Mouse (Mus musculus): Measurements from ENCODE around the gene Zfp526. TPM values are rescaled to one million over a fixed set of nuclear protein-coding genes. Genes with fewer than 3 reads are reported as not detected.

Zfp526 gene
- polyA plus RNA-seq, 2 experiments, result 2.1 to 4.9 TPM

DNA sequence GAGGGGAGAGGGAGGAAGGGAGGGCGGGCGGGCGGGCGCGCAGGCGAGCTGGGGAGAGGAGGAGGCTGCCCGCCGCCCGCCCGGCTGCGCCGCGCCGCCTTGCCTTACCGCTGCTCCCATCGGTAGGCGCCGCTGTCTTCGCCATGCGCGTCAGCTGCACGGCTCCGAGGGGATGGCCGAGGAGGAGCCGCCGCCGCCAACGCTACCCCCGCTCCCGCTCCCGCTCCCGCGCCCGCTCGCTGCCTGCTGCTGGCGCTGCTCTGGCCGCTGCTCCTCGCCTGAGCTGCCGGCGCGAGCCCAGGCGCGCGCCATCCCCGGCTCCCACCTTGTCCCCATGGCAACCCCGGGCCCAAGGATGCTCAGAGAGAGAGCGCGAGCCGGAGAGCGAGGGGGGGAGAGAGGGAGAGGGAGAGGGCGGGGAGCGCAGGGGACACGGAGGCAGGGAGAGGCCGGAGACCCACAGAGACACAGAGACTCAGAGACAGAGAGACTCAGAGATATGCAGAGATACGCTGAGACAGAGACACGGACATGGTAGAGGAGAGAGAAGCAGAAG lies 41.5 kb upstream of the Zfp526 start, which contains the start of gene Pou2f2:
Gene Pou2f2 (minus strand): TSS at position 121 of the 556 bp plus-strand sequence.
- Histone ChIP-seq H3K36me3 (replicated peaks; ENCODE audit: control insufficient read depth, insufficient read depth, low read depth) (no peaks in the 10 kb centered on the region), H3K27me3 (ENCODE audit: control insufficient read depth, insufficient read depth, low read length) (peaks cover 78% of the 10 kb centered on the region), H3K27ac (no peak within 1 kb of the TSS), H3K4me1 (replicated peaks; ENCODE audit: control insufficient read depth in 2 of 2, insufficient read depth in 2 of 2, low read length in 1 of 2) (peaks cover 0 to 2% of the 10 kb centered on the region in 2 experiments; a peak in 2 of 4 replicates), H3K9ac (replicated peaks) (no peak within 1 kb of the TSS), H3K4me2 (ENCODE audit: low read depth) (peak within 1 kb of the TSS; percentile 45), H3K9me3 (ENCODE audit: control insufficient read depth, low read length) (no peaks in the 10 kb centered on the region), H3K4me3 (ENCODE audit: insufficient read depth in 1 of 2, low read depth in 2 of 2, low read length in 2 of 2) (peak within 1 kb of the TSS; percentile 8 to 33; a peak in 3 of 4 replicates)
- DNase-seq (ENCODE audit: low read depth in 3 of 3, low spot score in 3 of 3) (no peak), ATAC-seq (ENCODE audit: insufficient read depth) (0 out of 2 replicates have a peak, but pooled peaks have one; percentile 37)
- under 1% methylated on average over 45 of the region's 56 CpGs for WGBS (ENCODE audit: insufficient replicate concordance)
- no peak for TF ChIP-seq EP300 (IDR thresholded peaks at IDR 0.05; ENCODE audit: low read depth)
- TF ChIP-seq CTCF (IDR thresholded peaks at IDR 0.05; ENCODE audit: low read depth), result peak; percentile 31

GRCm38 (mm10) chr7:25180512-25180911 lies 40.7 kb upstream of the Zfp526 start:
- peaks cover 74% of the 10 kb centered on the region for H3K27me3 ChIP-seq (ENCODE audit: control insufficient read depth, insufficient read depth, low read length)
- TF ChIP-seq CTCF (IDR thresholded peaks at IDR 0.05; ENCODE audit: low read depth) (no peak), EP300 (IDR thresholded peaks at IDR 0.05; ENCODE audit: low read depth) (no peak)
- H3K27ac ChIP-seq, result no peak overlapping the region
- H3K4me3 ChIP-seq (ENCODE audit: insufficient read depth in 1 of 2, low read depth in 2 of 2, low read length in 2 of 2), result no peak overlapping the region
- no peak overlapping the region for H3K9ac ChIP-seq (replicated peaks)
- H3K4me2 ChIP-seq (ENCODE audit: low read depth), result no peak overlapping the region
- H3K36me3 ChIP-seq (replicated peaks; ENCODE audit: control insufficient read depth, insufficient read depth, low read depth), result no peaks in the 10 kb centered on the region
- WGBS (ENCODE audit: insufficient replicate concordance), result under 1% methylated on average over 6 of the region's 6 CpGs
- ATAC-seq (ENCODE audit: insufficient read depth), result no peak
- no peak for DNase-seq (ENCODE audit: low read depth in 3 of 3, low spot score in 3 of 3)
- H3K4me1 ChIP-seq (replicated peaks; ENCODE audit: control insufficient read depth in 2 of 2, insufficient read depth in 2 of 2, low read length in 1 of 2), result peaks cover 0 to 2% of the 10 kb centered on the region in 2 experiments; a peak in 2 of 4 replicates
- no peaks in the 10 kb centered on the region for H3K9me3 ChIP-seq (ENCODE audit: control insufficient read depth, low read length)

DNA sequence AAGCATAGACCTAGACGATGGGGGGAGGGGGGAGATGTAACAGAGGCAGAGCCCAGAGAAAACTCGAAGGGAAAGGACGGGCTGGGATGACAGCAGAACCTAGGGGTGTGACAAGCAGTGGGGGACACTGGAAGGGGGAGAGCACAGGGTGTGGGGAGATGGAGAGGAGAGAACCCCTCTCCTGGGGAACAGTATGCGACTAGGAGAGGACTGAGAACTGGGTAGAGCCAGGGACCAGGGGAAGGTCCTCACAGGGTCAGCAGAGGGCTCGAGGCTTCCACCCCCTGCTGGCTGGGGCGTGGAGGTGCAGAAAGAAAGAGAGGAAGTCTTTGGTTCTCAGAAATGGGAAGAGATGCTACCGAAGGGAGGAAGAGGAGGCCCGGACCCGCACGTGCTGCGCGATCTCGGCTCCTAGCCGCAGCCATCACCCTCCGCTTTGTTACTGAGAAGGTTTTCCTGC lies 39.9 kb upstream of the Zfp526 start:
- Histone ChIP-seq H3K9me3 (ENCODE audit: control insufficient read depth, low read length) (no peaks in the 10 kb centered on the region), H3K4me3 (ENCODE audit: insufficient read depth in 1 of 2, low read depth in 2 of 2, low read length in 2 of 2) (no peak overlapping the region), H3K27me3 (ENCODE audit: control insufficient read depth, insufficient read depth, low read length) (peaks cover 68% of the 10 kb centered on the region), H3K9ac (replicated peaks) (no peak overlapping the region), H3K4me1 (replicated peaks; ENCODE audit: control insufficient read depth in 2 of 2, insufficient read depth in 2 of 2, low read length in 1 of 2) (peaks cover 0 to 2% of the 10 kb centered on the region in 2 experiments; a peak in 2 of 4 replicates), H3K36me3 (replicated peaks; ENCODE audit: control insufficient read depth, insufficient read depth, low read depth) (no peaks in the 10 kb centered on the region), H3K27ac (no peak overlapping the region), H3K4me2 (ENCODE audit: low read depth) (peak overlapping the region; percentile 36)
- DNase-seq (ENCODE audit: low read depth in 3 of 3, low spot score in 3 of 3) (no peak), ATAC-seq (ENCODE audit: insufficient read depth) (peak; percentile 41; the same call in 1 of the 2 replicates)
- WGBS (ENCODE audit: insufficient replicate concordance), result under 1% methylated on average over 15 of the region's 15 CpGs
- TF ChIP-seq EP300 (IDR thresholded peaks at IDR 0.05; ENCODE audit: low read depth), result no peak
- peak; percentile 91 for TF ChIP-seq CTCF (IDR thresholded peaks at IDR 0.05; ENCODE audit: low read depth)

DNA sequence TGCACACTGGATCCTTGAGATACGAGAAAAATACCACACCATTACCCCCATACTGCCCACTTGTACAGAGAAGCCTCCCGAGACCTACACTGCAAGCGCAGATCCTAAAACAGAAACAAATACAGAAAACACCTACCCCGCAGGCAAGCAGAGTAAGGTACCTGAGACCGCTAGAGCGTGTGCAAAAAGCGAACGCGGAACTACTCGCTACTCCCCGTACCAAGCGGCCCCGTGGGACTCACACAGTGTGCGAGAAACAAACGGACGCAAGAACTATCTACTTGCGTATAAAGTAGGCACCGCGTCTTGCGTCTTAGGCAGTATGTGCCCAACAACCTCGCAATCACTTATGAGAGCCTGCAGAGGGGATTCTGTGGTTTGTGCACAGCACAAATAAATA lies 39.4 kb upstream of the Zfp526 start:
- 8% methylated on average over 21 of the region's 21 CpGs for WGBS (ENCODE audit: insufficient replicate concordance)
- Histone ChIP-seq H3K27me3 (ENCODE audit: control insufficient read depth, insufficient read depth, low read length) (peaks cover 63% of the 10 kb centered on the region), H3K36me3 (replicated peaks; ENCODE audit: control insufficient read depth, insufficient read depth, low read depth) (no peaks in the 10 kb centered on the region), H3K9ac (replicated peaks) (no peak overlapping the region), H3K27ac (no peak overlapping the region), H3K4me2 (ENCODE audit: low read depth) (peak overlapping the region; percentile 36), H3K4me1 (replicated peaks; ENCODE audit: control insufficient read depth in 2 of 2, insufficient read depth in 2 of 2, low read length in 1 of 2) (peaks cover 0 to 2% of the 10 kb centered on the region in 2 experiments; a peak in 2 of 4 replicates), H3K9me3 (ENCODE audit: control insufficient read depth, low read length) (no peaks in the 10 kb centered on the region), H3K4me3 (ENCODE audit: insufficient read depth in 1 of 2, low read depth in 2 of 2, low read length in 2 of 2) (no peak overlapping the region)
- ATAC-seq (ENCODE audit: insufficient read depth) (no peak), DNase-seq (ENCODE audit: low read depth in 3 of 3, low spot score in 3 of 3) (no peak)
- no peak for TF ChIP-seq CTCF (IDR thresholded peaks at IDR 0.05; ENCODE audit: low read depth)
- no peak for TF ChIP-seq EP300 (IDR thresholded peaks at IDR 0.05; ENCODE audit: low read depth)

DNA sequence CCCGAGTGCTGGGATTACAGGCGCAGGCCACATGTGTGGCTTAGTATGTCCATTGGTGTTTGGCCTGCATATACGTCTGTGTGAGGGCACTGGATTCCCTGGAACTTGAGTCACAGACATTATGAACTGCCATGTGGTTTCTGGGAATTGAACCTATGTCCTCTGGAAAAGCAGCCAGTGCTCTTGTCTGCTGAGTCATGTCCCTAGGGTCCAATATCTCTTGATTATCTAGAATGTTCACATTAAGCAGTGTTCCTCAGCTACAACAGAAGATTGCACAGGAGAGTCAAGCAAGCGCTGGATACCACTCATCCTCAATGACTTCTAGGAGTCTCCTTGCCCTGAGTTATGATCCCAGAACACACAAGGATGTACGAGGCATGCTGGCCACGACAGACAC lies 37.1 kb upstream of the Zfp526 start:
- Histone ChIP-seq H3K9ac (replicated peaks) (no peak overlapping the region), H3K4me2 (ENCODE audit: low read depth) (no peak overlapping the region), H3K9me3 (ENCODE audit: control insufficient read depth, low read length) (no peaks in the 10 kb centered on the region), H3K4me1 (replicated peaks; ENCODE audit: control insufficient read depth in 2 of 2, insufficient read depth in 2 of 2, low read length in 1 of 2) (peaks cover 0 to 2% of the 10 kb centered on the region in 2 experiments; a peak in 2 of 4 replicates), H3K27ac (no peak overlapping the region), H3K36me3 (replicated peaks; ENCODE audit: control insufficient read depth, insufficient read depth, low read depth) (no peaks in the 10 kb centered on the region), H3K4me3 (ENCODE audit: insufficient read depth in 1 of 2, low read depth in 2 of 2, low read length in 2 of 2) (no peak overlapping the region), H3K27me3 (ENCODE audit: control insufficient read depth, insufficient read depth, low read length) (peaks cover 40% of the 10 kb centered on the region)
- DNase-seq (ENCODE audit: low read depth in 3 of 3, low spot score in 3 of 3) (no peak), ATAC-seq (ENCODE audit: insufficient read depth) (no peak)
- TF ChIP-seq EP300 (IDR thresholded peaks at IDR 0.05; ENCODE audit: low read depth) (no peak), CTCF (IDR thresholded peaks at IDR 0.05; ENCODE audit: low read depth) (no peak)
- 44% methylated on average over 6 of the region's 6 CpGs for WGBS (ENCODE audit: insufficient replicate concordance)

Data from liver, embryonic 14.5 days (tissue).